Mouse (Mus musculus): ENCODE results near the gene Pop5. TPM values are rescaled to one million over a fixed set of nuclear protein-coding genes. Genes with fewer than 3 reads are reported as not detected.

Pop5 gene
- polyA plus RNA-seq, 1 experiment from 2014 or later, result 90.1 TPM

- peaks cover 22% of the 10 kb centered on the region for H3K4me1 ChIP-seq
- ATAC-seq (ENCODE audit: insufficient number of reproducible peaks, low FRiP score, low TSS enrichment, low read depth), result peak; percentile 84
- peak overlapping the region; percentile 65 for H3K27ac ChIP-seq (replicated peaks)
- no peaks in the 10 kb centered on the region for H3K9me3 ChIP-seq (replicated peaks)
- H3K9ac ChIP-seq, result peak overlapping the region; percentile 71
- peak overlapping the region; percentile 70 for H3K4me2 ChIP-seq (replicated peaks)
- H3K27me3 ChIP-seq, result no peaks in the 10 kb centered on the region
- peaks cover 36% of the 10 kb centered on the region for H3K36me3 ChIP-seq
- under 1% methylated on average over 88 of the region's 88 CpGs for WGBS
- H3K4me3 ChIP-seq (replicated peaks), result peak overlapping the region; percentile 88
These were observed 2.4 kb downstream of the Pop5 start for GRCm38 (mm10) chr5:115237803-115238728.

GRCm38 (mm10) chr5:115238729-115239195 lies 3.1 kb downstream of the Pop5 start:
- Histone ChIP-seq H3K27ac (replicated peaks) (no peak overlapping the region), H3K27me3 (no peaks in the 10 kb centered on the region), H3K36me3 (peaks cover 43% of the 10 kb centered on the region), H3K4me2 (replicated peaks) (peak overlapping the region; percentile 70), H3K9ac (0 out of 2 replicates have a peak overlapping the region, but pooled peaks have one; percentile 71), H3K4me1 (peaks cover 22% of the 10 kb centered on the region), H3K9me3 (replicated peaks) (no peaks in the 10 kb centered on the region), H3K4me3 (replicated peaks) (peak overlapping the region; percentile 88)
- WGBS, result 5% methylated on average over 11 of the region's 11 CpGs
- no peak for ATAC-seq (ENCODE audit: insufficient number of reproducible peaks, low FRiP score, low TSS enrichment, low read depth)

GRCm38 (mm10) chr5:115240191-115240590 lies 4.6 kb downstream of the Pop5 start:
- H3K9me3 ChIP-seq (replicated peaks), result no peaks in the 10 kb centered on the region
- H3K27me3 ChIP-seq, result no peaks in the 10 kb centered on the region
- ATAC-seq (ENCODE audit: insufficient number of reproducible peaks, low FRiP score, low TSS enrichment, low read depth), result no peak
- no peak overlapping the region for H3K9ac ChIP-seq
- peaks cover 19% of the 10 kb centered on the region for H3K4me1 ChIP-seq
- H3K27ac ChIP-seq (replicated peaks), result no peak overlapping the region
- H3K4me2 ChIP-seq (replicated peaks), result no peak overlapping the region
- H3K36me3 ChIP-seq, result peaks cover 57% of the 10 kb centered on the region
- H3K4me3 ChIP-seq (replicated peaks), result no peak overlapping the region
- WGBS, result 78% methylated on average over 11 of the region's 11 CpGs

GRCm38 (mm10) chr5:115255472-115255871 lies 19.8 kb downstream of the Pop5 start:
- Histone ChIP-seq H3K9ac (no peak overlapping the region), H3K27me3 (no peaks in the 10 kb centered on the region), H3K4me1 (no peaks in the 10 kb centered on the region), H3K9me3 (replicated peaks) (no peaks in the 10 kb centered on the region), H3K4me2 (replicated peaks) (no peak overlapping the region), H3K4me3 (replicated peaks) (no peak overlapping the region), H3K27ac (replicated peaks) (no peak overlapping the region), H3K36me3 (peaks cover 68% of the 10 kb centered on the region)
- WGBS, result 63% methylated on average over 1 of the region's 1 CpGs
- no peak for ATAC-seq (ENCODE audit: insufficient number of reproducible peaks, low FRiP score, low TSS enrichment, low read depth)

- H3K9ac ChIP-seq, result no peak overlapping the region
- H3K27ac ChIP-seq (replicated peaks), result no peak overlapping the region
- no peak overlapping the region for H3K4me3 ChIP-seq (replicated peaks)
- no peaks in the 10 kb centered on the region for H3K9me3 ChIP-seq (replicated peaks)
- ATAC-seq (ENCODE audit: insufficient number of reproducible peaks, low FRiP score, low TSS enrichment, low read depth), result no peak
- H3K4me2 ChIP-seq (replicated peaks), result no peak overlapping the region
- peaks cover 57% of the 10 kb centered on the region for H3K36me3 ChIP-seq
- no peaks in the 10 kb centered on the region for H3K27me3 ChIP-seq
- H3K4me1 ChIP-seq, result no peaks in the 10 kb centered on the region
- 92% methylated on average over 10 of the region's 10 CpGs for WGBS
These were observed 21.4 kb downstream of the Pop5 start for GRCm38 (mm10) chr5:115256909-115257546.

GRCm38 (mm10) chr5:115260356-115260755 lies 24.7 kb downstream of the Pop5 start:
- H3K27me3 ChIP-seq, result no peaks in the 10 kb centered on the region
- no peaks in the 10 kb centered on the region for H3K9me3 ChIP-seq (replicated peaks)
- no peak overlapping the region for H3K27ac ChIP-seq (replicated peaks)
- no peak for ATAC-seq (ENCODE audit: insufficient number of reproducible peaks, low FRiP score, low TSS enrichment, low read depth)
- WGBS, result 80% methylated on average over 6 of the region's 6 CpGs
- no peak overlapping the region for H3K9ac ChIP-seq
- H3K4me2 ChIP-seq (replicated peaks), result no peak overlapping the region
- H3K36me3 ChIP-seq, result peaks cover 62% of the 10 kb centered on the region
- H3K4me1 ChIP-seq, result no peaks in the 10 kb centered on the region
- no peak overlapping the region for H3K4me3 ChIP-seq (replicated peaks)

GRCm38 (mm10) chr5:115261141-115261540 lies 25.5 kb downstream of the Pop5 start:
- Histone ChIP-seq H3K4me2 (replicated peaks) (no peak overlapping the region), H3K9me3 (replicated peaks) (no peaks in the 10 kb centered on the region), H3K9ac (no peak overlapping the region), H3K36me3 (peaks cover 54% of the 10 kb centered on the region), H3K27me3 (no peaks in the 10 kb centered on the region), H3K27ac (replicated peaks) (no peak overlapping the region), H3K4me1 (0 out of 2 replicates have a peak, but pooled peaks cover 2% of the 10 kb centered on the region), H3K4me3 (replicated peaks) (no peak overlapping the region)
- WGBS, result 86% methylated on average over 8 of the region's 8 CpGs
- ATAC-seq (ENCODE audit: insufficient number of reproducible peaks, low FRiP score, low TSS enrichment, low read depth), result no peak

GRCm38 (mm10) chr5:115261880-115262279 lies 26.2 kb downstream of the Pop5 start:
- no peaks in the 10 kb centered on the region for H3K27me3 ChIP-seq

GRCm38 (mm10) chr5:115262502-115263291 lies 27.1 kb downstream of the Pop5 start:
- H3K9ac ChIP-seq, result no peak overlapping the region
- no peak overlapping the region for H3K4me3 ChIP-seq (replicated peaks)
- 83% methylated on average over 14 of the region's 14 CpGs for WGBS
- no peaks in the 10 kb centered on the region for H3K9me3 ChIP-seq (replicated peaks)
- H3K27ac ChIP-seq (replicated peaks), result no peak overlapping the region
- H3K27me3 ChIP-seq, result no peaks in the 10 kb centered on the region
- peaks cover 47% of the 10 kb centered on the region for H3K36me3 ChIP-seq
- H3K4me2 ChIP-seq (replicated peaks), result no peak overlapping the region
- no peak for ATAC-seq (ENCODE audit: insufficient number of reproducible peaks, low FRiP score, low TSS enrichment, low read depth)
- 0 out of 2 replicates have a peak, but pooled peaks cover 13% of the 10 kb centered on the region for H3K4me1 ChIP-seq

More at GRCm38 (mm10) chr5:115261880-115262279, 26.2 kb downstream of the Pop5 start:
- Histone ChIP-seq H3K27ac (replicated peaks) (no peak overlapping the region), H3K36me3 (peaks cover 52% of the 10 kb centered on the region), H3K4me3 (replicated peaks) (no peak overlapping the region), H3K9ac (no peak overlapping the region), H3K9me3 (replicated peaks) (no peaks in the 10 kb centered on the region), H3K4me2 (replicated peaks) (no peak overlapping the region), H3K4me1 (0 out of 2 replicates have a peak, but pooled peaks cover 7% of the 10 kb centered on the region)
- no peak for ATAC-seq (ENCODE audit: insufficient number of reproducible peaks, low FRiP score, low TSS enrichment, low read depth)
- WGBS, result 84% methylated on average over 1 of the region's 1 CpGs

- no peak overlapping the region for H3K27ac ChIP-seq (replicated peaks)
- WGBS, result 89% methylated on average over 5 of the region's 5 CpGs
- no peak overlapping the region for H3K9ac ChIP-seq
These were observed 30.7 kb downstream of the Pop5 start for GRCm38 (mm10) chr5:115266340-115266739.

More at GRCm38 (mm10) chr5:115266340-115266739, 30.7 kb downstream of the Pop5 start:
- Histone ChIP-seq H3K4me1 (peaks cover 44% of the 10 kb centered on the region), H3K9me3 (replicated peaks) (no peaks in the 10 kb centered on the region), H3K27me3 (no peaks in the 10 kb centered on the region), H3K36me3 (peaks cover 20% of the 10 kb centered on the region), H3K4me3 (replicated peaks) (no peak overlapping the region), H3K4me2 (replicated peaks) (no peak overlapping the region)
- no peak for ATAC-seq (ENCODE audit: insufficient number of reproducible peaks, low FRiP score, low TSS enrichment, low read depth)

Measured in embryonic facial prominence, embryonic 15.5 days (tissue).